Mouse (Mus musculus) ES-E14 (cell line): Measurements from ENCODE around the gene Cdk15.

ENCODE experiments used
- HCFC1 ChIP-seq: IDR thresholded peaks from 2 replicates; pipeline ENCODE4 v1.6.1; 2012; ENCODE audit warnings: low read length, inconsistent platforms, borderline replicate concordance; ENCODE audit not compliant: insufficient read depth
- ZC3H11A ChIP-seq: IDR thresholded peaks from 2 replicates; pipeline ENCODE4 v1.6.1; 2012; ENCODE audit warnings: low read depth, mild to moderate bottlenecking, inconsistent platforms, low read length, borderline replicate concordance
- ZNF384 ChIP-seq: IDR thresholded peaks from 2 replicates; pipeline ENCODE4 v1.6.1; 2012; ENCODE audit warnings: low read depth, low read length, inconsistent platforms

DNA sequence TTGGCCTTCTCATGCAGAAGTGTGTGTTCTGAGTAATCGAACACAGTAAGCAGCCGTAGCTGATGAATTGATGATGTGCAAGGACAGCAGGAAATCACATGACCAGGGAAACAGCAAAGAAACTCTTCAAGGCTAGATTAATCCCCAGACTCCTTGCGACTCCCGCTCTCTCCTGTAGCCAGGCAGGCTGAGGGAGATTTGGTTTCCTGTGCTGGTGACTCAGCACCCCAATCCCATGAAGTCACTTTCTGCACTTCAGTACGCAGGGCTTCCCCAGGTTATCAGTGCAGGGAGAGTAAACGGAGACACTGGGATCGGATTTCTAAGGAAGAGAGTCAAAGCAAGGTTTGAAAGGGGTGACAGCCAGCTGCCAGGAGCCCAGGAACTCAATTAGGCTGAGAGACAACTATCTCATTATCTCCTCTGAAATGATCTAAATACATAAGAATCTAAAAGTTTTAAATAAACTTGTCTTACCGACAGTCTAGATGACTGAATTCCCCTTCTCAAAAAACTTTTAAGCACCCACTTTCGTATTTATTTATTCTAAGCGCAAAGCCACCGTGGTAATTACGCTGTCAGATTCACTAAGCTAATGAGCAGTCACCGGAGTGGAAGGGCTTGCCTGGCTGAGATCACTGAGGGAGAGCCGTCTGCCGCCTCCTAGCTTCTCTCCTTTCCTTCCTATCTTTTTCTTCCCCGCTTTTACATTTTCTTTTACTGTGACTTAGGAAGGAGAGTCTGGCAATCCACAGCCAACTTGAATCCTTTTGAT lies 84.3 kb downstream of the Cdk15 start:
- no peak for TF ChIP-seq ZC3H11A
- no peak for TF ChIP-seq ZNF384
- no peak for TF ChIP-seq HCFC1
